ENCODE assay signal across 36 mouse cellular contexts in the genomic region with DNA sequence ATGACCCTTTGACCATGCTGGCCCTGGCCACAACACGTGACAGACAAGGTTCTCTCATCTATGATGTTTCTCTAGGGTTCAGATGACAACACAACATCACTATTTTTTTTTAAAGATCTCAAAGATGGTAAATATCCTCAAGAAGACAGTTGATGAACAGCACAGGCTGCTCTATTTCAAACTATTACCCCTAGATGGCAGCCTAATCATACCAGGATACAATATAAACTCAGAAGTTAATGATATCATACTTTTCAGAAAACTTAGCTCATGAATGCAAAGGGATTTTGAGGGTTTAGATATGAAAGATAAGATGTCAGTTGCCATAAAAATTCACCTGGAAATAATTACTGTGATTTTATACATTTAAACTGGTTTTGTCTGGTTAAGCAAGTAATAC. TPM values are rescaled to one million over a fixed set of nuclear protein-coding genes. Genes with fewer than 3 reads are reported as not detected.
DNase-seq lines count a peak whose midpoint lies in the region; ATAC-seq and TF ChIP-seq lines count a peak whose summit lies in the region.
"Had no signal": no experiment of that assay in that cellular context is flagged by ENCODE, and none has a peak within 500 bp of the region (broad histone marks: within the 10 kb centered on the region; RNA-seq: fewer than 3 reads in every experiment).

No protein-coding gene starts in this region.

- H3K4me3 ChIP-seq in intestine, postnatal 0 days (ENCODE audit: low read depth, low read length): no peak overlapping the region
- H3K4me3 ChIP-seq in intestine, embryonic 16.5 days (ENCODE audit: low read length): no peak overlapping the region
- no peak overlapping the region for H3K4me3 ChIP-seq in midbrain, postnatal 0 days (ENCODE audit: low read depth, low read length)
- no peak overlapping the region for H3K4me3 ChIP-seq in midbrain, embryonic 11.5 days (ENCODE audit: low read depth, low read length)
- H3K4me3 ChIP-seq: embryonic facial prominence, embryonic 12.5 days; limb, embryonic 12.5 days; midbrain, embryonic 15.5 days; myocyte; neural tube, embryonic 13.5 days had no signal

- H3K27ac ChIP-seq in intestine, postnatal 0 days (ENCODE audit: low read depth, low read length): no peak overlapping the region
- H3K27ac ChIP-seq in intestine, embryonic 16.5 days (ENCODE audit: low read length): no peak overlapping the region
- no peak overlapping the region for H3K27ac ChIP-seq in midbrain, postnatal 0 days (ENCODE audit: low read depth, low read length)
- no peak overlapping the region for H3K27ac ChIP-seq in midbrain, embryonic 11.5 days (ENCODE audit: low read depth, low read length)
- H3K27ac ChIP-seq: embryonic facial prominence, embryonic 12.5 days; limb, embryonic 12.5 days; midbrain, embryonic 15.5 days; neural tube, embryonic 13.5 days had no signal

- H3K36me3 ChIP-seq in intestine, postnatal 0 days (ENCODE audit: control insufficient read depth, insufficient read depth): no peaks in the 10 kb centered on the region
- no peaks in the 10 kb centered on the region for H3K36me3 ChIP-seq in intestine, embryonic 16.5 days (ENCODE audit: control insufficient read depth, insufficient read depth, low read length)
- no peaks in the 10 kb centered on the region for H3K36me3 ChIP-seq in midbrain, postnatal 0 days (ENCODE audit: insufficient read depth, low read length)
- no peaks in the 10 kb centered on the region for H3K36me3 ChIP-seq in midbrain, embryonic 11.5 days (ENCODE audit: control insufficient read depth, insufficient read depth, low read length)
- H3K36me3 ChIP-seq: embryonic facial prominence, embryonic 12.5 days; limb, embryonic 12.5 days; midbrain, embryonic 15.5 days; neural tube, embryonic 13.5 days had no signal

- H3K4me1 ChIP-seq in intestine, postnatal 0 days (replicated peaks; ENCODE audit: control insufficient read depth, insufficient read depth, low read length): no peaks in the 10 kb centered on the region
- H3K4me1 ChIP-seq in intestine, embryonic 16.5 days (ENCODE audit: control insufficient read depth, insufficient read depth, low read length): no peaks in the 10 kb centered on the region
- no peaks in the 10 kb centered on the region for H3K4me1 ChIP-seq in midbrain, postnatal 0 days (ENCODE audit: insufficient read depth, low read length)
- H3K4me1 ChIP-seq in midbrain, embryonic 11.5 days (ENCODE audit: control insufficient read depth, insufficient read depth, low read length): no peaks in the 10 kb centered on the region
- H3K4me1 ChIP-seq: embryonic facial prominence, embryonic 12.5 days; limb, embryonic 12.5 days; midbrain, embryonic 15.5 days; neural tube, embryonic 13.5 days had no signal

- no peaks in the 10 kb centered on the region for H3K27me3 ChIP-seq in intestine, postnatal 0 days (replicated peaks; ENCODE audit: control insufficient read depth, insufficient read depth, low read length)
- no peaks in the 10 kb centered on the region for H3K27me3 ChIP-seq in intestine, embryonic 16.5 days (replicated peaks; ENCODE audit: control insufficient read depth, insufficient read depth, low read length)
- H3K27me3 ChIP-seq in midbrain, postnatal 0 days (ENCODE audit: insufficient read depth, low read length): no peaks in the 10 kb centered on the region
- H3K27me3 ChIP-seq in midbrain, embryonic 11.5 days (ENCODE audit: control insufficient read depth, insufficient read depth, low read length): no peaks in the 10 kb centered on the region
- H3K27me3 ChIP-seq: embryonic facial prominence, embryonic 12.5 days; limb, embryonic 12.5 days; midbrain, embryonic 15.5 days; neural tube, embryonic 13.5 days had no signal

- H3K9ac ChIP-seq in intestine, postnatal 0 days (ENCODE audit: low read depth, low read length): no peak overlapping the region
- H3K9ac ChIP-seq in intestine, embryonic 16.5 days (ENCODE audit: low read depth, low read length): no peak overlapping the region
- no peak overlapping the region for H3K9ac ChIP-seq in midbrain, postnatal 0 days (replicated peaks; ENCODE audit: low read length, poor library complexity, severe bottlenecking)
- H3K9ac ChIP-seq in midbrain, embryonic 11.5 days (ENCODE audit: low read length): no peak overlapping the region
- H3K9ac ChIP-seq: embryonic facial prominence, embryonic 12.5 days; limb, embryonic 12.5 days; liver, postnatal 0 days; midbrain, embryonic 15.5 days; neural tube, embryonic 13.5 days had no signal

- 28% methylated on average over 1 of the region's 1 CpGs for WGBS in intestine, postnatal 0 days
- WGBS in intestine, embryonic 16.5 days: 32% methylated on average over 1 of the region's 1 CpGs
- 31% methylated on average over 1 of the region's 1 CpGs for WGBS in midbrain, postnatal 0 days
- WGBS in midbrain, embryonic 11.5 days: 24% methylated on average over 1 of the region's 1 CpGs

- peak; percentile 2 for DNase-seq in midbrain, postnatal 0 days (ENCODE audit: low spot score)
- no peak for DNase-seq in midbrain, embryonic 11.5 days (ENCODE audit: low spot score, missing footprints)
- peak; percentile 4 for DNase-seq in NIH3T3 (ENCODE audit: low read depth)
- no peak for DNase-seq in urinary bladder, postnatal 10 days (ENCODE audit: low spot score)
- DNase-seq in cerebellum, adult 9-10 months: no peak
- DNase-seq: adrenal gland, adult 2 months; cerebellum, adult 11 months; cerebellum, postnatal 10 days; gastrocnemius, postnatal 10 days; kidney, adult 18-20 months; liver, postnatal 0 days; lung, postnatal 36 days; right cerebral cortex, adult 18-20 months had no signal

- peak; percentile 17; the same call in 1 of the 2 replicates for TF ChIP-seq CTCF in intestine, postnatal 0 days (IDR thresholded peaks at IDR 0.05; ENCODE audit: low read depth)
- peak; percentile 50 for TF ChIP-seq CTCF in midbrain, postnatal 0 days (IDR thresholded peaks at IDR 0.05)

- no peak for ATAC-seq in intestine, postnatal 0 days
- no peak for ATAC-seq in intestine, embryonic 16.5 days
- ATAC-seq in midbrain, postnatal 0 days (ENCODE audit: low FRiP score): no peak
- no peak for ATAC-seq in midbrain, embryonic 11.5 days (ENCODE audit: low FRiP score)
- ATAC-seq: CD4-positive, CD25-positive, alpha-beta regulatory T cell, adult 4 months; liver, postnatal 0 days; midbrain, embryonic 15.5 days had no signal

- no peaks in the 10 kb centered on the region for H3K9me3 ChIP-seq in intestine, postnatal 0 days (ENCODE audit: control insufficient read depth)
- no peaks in the 10 kb centered on the region for H3K9me3 ChIP-seq in intestine, embryonic 16.5 days (ENCODE audit: control insufficient read depth, low read length)
- 0 out of 2 replicates have a peak, but pooled peaks cover 4% of the 10 kb centered on the region for H3K9me3 ChIP-seq in midbrain, postnatal 0 days (ENCODE audit: low read length)
- no peaks in the 10 kb centered on the region for H3K9me3 ChIP-seq in midbrain, embryonic 11.5 days (ENCODE audit: control insufficient read depth, low read length)
- H3K9me3 ChIP-seq: embryonic facial prominence, embryonic 12.5 days; limb, embryonic 12.5 days; midbrain, embryonic 15.5 days; neural tube, embryonic 13.5 days had no signal

- no peak overlapping the region for H3K4me2 ChIP-seq in intestine, postnatal 0 days (replicated peaks; ENCODE audit: low read depth)
- no peak overlapping the region for H3K4me2 ChIP-seq in intestine, embryonic 16.5 days (ENCODE audit: low read depth, low read length)
- H3K4me2 ChIP-seq in midbrain, postnatal 0 days (ENCODE audit: low read depth, low read length, poor library complexity, severe bottlenecking): no peak overlapping the region
- H3K4me2 ChIP-seq in midbrain, embryonic 11.5 days: no peak overlapping the region
- H3K4me2 ChIP-seq: embryonic facial prominence, embryonic 12.5 days; heart, embryonic 11.5 days; limb, embryonic 12.5 days; liver, embryonic 11.5 days; midbrain, embryonic 15.5 days; neural tube, embryonic 13.5 days had no signal

RNA-seq across cellular contexts. Expression of a gene that starts 26.8 kb away (rescaled TPM):
- not detected in 2 replicates for polyA plus RNA-seq in intestine, postnatal 0 days (2015; fragmentation: Nextera tagmentation; extraction: Ambion mirVana)
- not detected in 2 replicates for polyA plus RNA-seq in intestine, embryonic 16.5 days (2015; fragmentation: Nextera tagmentation; extraction: Ambion mirVana)
- total RNA-seq in midbrain, postnatal 0 days (2014; rRNA removed): not detected in 2 replicates
- polyA plus RNA-seq in midbrain, postnatal 0 days (2015; fragmentation: Nextera tagmentation; extraction: Ambion mirVana): not detected in 2 replicates
- not detected in 2 replicates for polyA plus RNA-seq in midbrain, embryonic 11.5 days (2014; fragmentation: Nextera tagmentation; extraction: Ambion mirVana)
- total RNA-seq: adrenal gland, adult 2 months; adrenal gland, postnatal 4 days; gastrocnemius, postnatal 10 days; granulocyte monocyte progenitor cell, adult 5-6 weeks; layer of hippocampus, adult 18-20 months; layer of hippocampus, postnatal 25 days; left cerebral cortex, postnatal 14 days; megakaryocyte-erythroid progenitor cell, adult 5-6 weeks had no signal
- polyA plus RNA-seq: adrenal gland, adult 2 months; CD4-positive, CD25-positive, alpha-beta regulatory T cell, adult 4 months; cortical plate, adult 2 months; embryonic facial prominence, embryonic 12.5 days; forebrain, embryonic 11.5 days; heart, embryonic 11.5 days; heart, postnatal 0 days; hindbrain, embryonic 11.5 days; kidney, embryonic 16.5 days; limb, embryonic 12.5 days; liver, embryonic 11.5 days; liver, postnatal 0 days; midbrain, embryonic 15.5 days; myocyte; neural tube, embryonic 13.5 days; small intestine, adult 2 months; testis, adult 2 months had no signal

RNA-seq across cellular contexts. Expression of a gene that starts 26.8 kb away (rescaled TPM):
- polyA plus RNA-seq in intestine, postnatal 0 days (2015; fragmentation: Nextera tagmentation; extraction: Ambion mirVana): not detected in 2 replicates
- not detected in 2 replicates for polyA plus RNA-seq in intestine, embryonic 16.5 days (2015; fragmentation: Nextera tagmentation; extraction: Ambion mirVana)
- total RNA-seq in midbrain, postnatal 0 days (2014; rRNA removed): not detected in 2 replicates
- polyA plus RNA-seq in midbrain, postnatal 0 days (2015; fragmentation: Nextera tagmentation; extraction: Ambion mirVana): 0.29 TPM in 1 of 2 replicates, not detected in the other
- not detected in 2 replicates for polyA plus RNA-seq in midbrain, embryonic 11.5 days (2014; fragmentation: Nextera tagmentation; extraction: Ambion mirVana)
- total RNA-seq: adrenal gland, adult 2 months; adrenal gland, postnatal 4 days; gastrocnemius, postnatal 10 days; granulocyte monocyte progenitor cell, adult 5-6 weeks; layer of hippocampus, adult 18-20 months; layer of hippocampus, postnatal 25 days; left cerebral cortex, postnatal 14 days; megakaryocyte-erythroid progenitor cell, adult 5-6 weeks had no signal
- polyA plus RNA-seq: adrenal gland, adult 2 months; CD4-positive, CD25-positive, alpha-beta regulatory T cell, adult 4 months; cortical plate, adult 2 months; embryonic facial prominence, embryonic 12.5 days; forebrain, embryonic 11.5 days; heart, embryonic 11.5 days; heart, postnatal 0 days; hindbrain, embryonic 11.5 days; kidney, embryonic 16.5 days; limb, embryonic 12.5 days; liver, embryonic 11.5 days; liver, postnatal 0 days; midbrain, embryonic 15.5 days; myocyte; neural tube, embryonic 13.5 days; small intestine, adult 2 months; testis, adult 2 months had no signal

Comparison
In these comparisons a context has a peak if more than half of its experiments do, and no peak if none do; other contexts are left out.
1. DNase-seq: peak in midbrain, postnatal 0 days (single experiment) and NIH3T3 (single experiment); none in midbrain, embryonic 11.5 days (single experiment), urinary bladder, postnatal 10 days (single experiment) and cerebellum, adult 9-10 months (single experiment).